Mouse (Mus musculus): Measurements from ENCODE around the gene Dnah9.

DNA sequence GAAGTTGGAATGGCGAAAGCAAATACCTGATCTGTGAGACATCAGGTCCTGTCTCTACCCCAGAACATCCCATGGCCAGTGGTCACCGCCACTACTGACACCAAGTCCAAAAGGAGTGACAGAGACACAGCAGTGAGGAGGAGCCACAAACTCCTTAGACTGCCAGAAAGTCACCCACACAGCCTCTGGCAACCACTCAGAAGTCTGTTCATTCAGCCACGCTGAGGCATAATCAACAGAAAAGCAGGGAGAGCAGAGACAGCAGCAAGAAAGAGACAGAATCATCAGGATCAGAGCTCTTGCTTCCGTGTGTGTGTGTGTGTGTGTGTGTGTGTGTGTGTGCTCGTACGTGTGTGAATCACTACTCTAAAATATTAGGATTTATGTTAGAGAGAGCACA is 33.5 kb downstream of the Dnah9 start:
- TF ChIP-seq CTCF (conservative IDR thresholded peaks at IDR 0.05; ENCODE audit: insufficient read depth, insufficient read length, low read depth, low read length) (no peak), POLR2A (IDR thresholded peaks at IDR 0.05; ENCODE audit: low read depth, low read length) (no peak)

Data from kidney, adult 2 months (tissue).